Mouse (Mus musculus) heart, postnatal 14 days (tissue): ENCODE results near the gene Ptov1. TPM values are rescaled to one million over a fixed set of nuclear protein-coding genes. Genes with fewer than 3 reads are reported as not detected.
A peak's percentile ranks its signal among the peaks of the same experiment; 100 is the strongest.

ENCODE experiments used
- DNase-seq, 2 experiments: peaks; one replicate each; pipeline ENCODE4 v3.0.0; 2021 to 2022
- intact Hi-C: fragments of 180-260 bp; cut with DNase I; formaldehyde crosslinking; loops from one replicate; pipeline ENCODE4 v1.15.1; 2025
- long read RNA-seq, 2 experiments: library from polyadenylated mRNA; stranded (forward); transcript quantifications; one replicate each; pipeline ENCODE4 v2.0.0; 2021
- total RNA-seq, 2 experiments: library from RNA; stranded (reverse); gene quantifications; 2 replicates each; pipeline ENCODE4 v1.2.3; 2021

Gene Ptov1
- total RNA-seq: 100 to 1,000 TPM; 149 to 160 TPM
- long read RNA-seq, experiment 1, transcript Ptov1-201 (12 exons, 1,883 nt): major isoform, 91 of 255 reads
- long read RNA-seq, experiment 1, partial matches to known transcripts: 14 of 255 reads
- long read RNA-seq, experiment 1, other reads (novel, unspliced or antisense): 148 of 255 reads
- long read RNA-seq, experiment 2, transcript Ptov1-201 (12 exons, 1,883 nt): major isoform, 79 of 220 reads
- long read RNA-seq, experiment 2, partial matches to known transcripts: 9 of 220 reads
- long read RNA-seq, experiment 2, other reads (novel, unspliced or antisense): 131 of 220 reads

DNA sequence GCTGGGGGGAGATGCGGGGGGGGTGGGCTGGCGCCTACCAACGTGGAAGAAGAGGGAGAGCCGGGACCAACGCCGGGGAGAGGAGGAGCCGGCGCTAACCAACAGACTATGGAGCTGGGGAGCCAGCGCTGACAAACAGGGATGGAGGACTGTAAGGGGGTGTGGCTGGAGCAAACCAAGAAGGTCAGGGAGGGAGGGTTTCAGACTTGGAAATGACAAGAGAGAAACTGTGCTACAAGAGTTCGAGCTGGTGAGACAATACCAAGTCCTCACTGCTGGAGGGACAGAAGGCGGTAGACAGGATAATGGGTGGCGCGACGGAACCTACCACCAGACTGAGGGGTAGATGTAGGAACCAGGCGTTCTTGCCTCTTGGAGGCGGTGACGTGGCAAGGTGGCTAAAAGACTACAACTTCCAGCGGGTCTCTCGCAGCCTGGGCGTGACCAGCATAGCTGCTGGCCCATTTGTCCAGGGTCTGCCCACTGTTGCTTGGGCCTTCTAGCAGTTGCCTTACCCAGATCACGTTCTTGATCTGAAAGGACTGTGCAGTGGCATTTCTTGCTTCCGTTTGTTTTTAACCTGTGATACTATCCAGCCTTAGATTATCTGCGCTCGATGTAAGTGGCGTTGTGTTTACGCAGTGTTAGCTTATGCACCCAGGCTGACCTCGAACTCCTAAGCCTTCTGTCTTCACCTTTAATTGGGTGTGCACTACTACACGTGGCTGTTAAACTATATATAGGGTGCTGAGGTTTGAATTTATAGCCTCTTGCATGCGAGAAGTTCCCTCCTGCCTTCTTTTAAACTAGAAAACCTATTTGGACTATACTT lies at the start of gene Ptov1:
Gene Ptov1, minus strand, starts transcription at position 92 of the 832 bp plus-strand sequence.
- DNase-seq: peak; percentile 89
- intact Hi-C loops: no loop called here

DNA sequence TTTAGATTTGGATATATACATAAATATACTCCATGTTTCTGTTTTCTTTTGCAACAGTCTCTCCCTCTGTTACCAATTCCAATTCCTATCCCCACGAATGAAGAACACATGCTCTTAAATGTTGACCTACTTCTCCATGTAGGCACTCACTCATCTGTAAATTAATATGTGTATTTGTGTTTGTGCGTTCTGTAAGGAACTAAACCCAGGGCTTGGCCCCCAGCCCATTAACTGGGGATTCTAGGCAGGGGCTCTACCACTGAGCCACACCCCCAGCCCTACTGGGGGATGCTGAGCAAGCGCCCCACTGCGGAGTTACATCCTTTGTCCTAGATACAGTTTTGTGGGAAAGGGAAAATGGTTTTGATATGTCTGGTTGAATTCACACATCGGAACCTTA lies 49.5 kb upstream of the Ptov1 start:
- intact Hi-C loops: no loop called here
- DNase-seq: no peak

GRCm38 (mm10) chr7:44918219-44918618 lies 48.6 kb upstream of the Ptov1 start:
- no peak for DNase-seq
- intact Hi-C loops: no loop called here

DNA sequence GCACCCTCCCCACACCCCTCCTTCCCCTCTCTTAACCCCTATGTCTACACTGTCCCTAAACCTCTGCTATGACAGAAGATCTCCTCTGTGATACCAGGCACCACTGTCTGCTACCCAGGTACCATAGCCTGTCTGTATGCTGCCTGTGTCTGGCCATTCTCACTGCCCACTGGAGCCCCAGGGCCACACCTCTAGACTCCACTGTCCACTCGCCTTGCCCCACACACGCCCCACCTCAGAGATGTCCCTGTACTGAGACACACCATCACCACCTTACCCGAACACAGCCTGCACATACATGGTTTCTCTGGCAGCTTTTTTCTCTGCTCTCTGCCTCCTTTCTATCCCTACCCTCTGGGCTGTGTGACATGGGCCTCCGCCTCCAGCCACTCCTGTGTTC lies 47.3 kb upstream of the Ptov1 start:
- DNase-seq: no peak
- intact Hi-C loops: no loop called here

DNA sequence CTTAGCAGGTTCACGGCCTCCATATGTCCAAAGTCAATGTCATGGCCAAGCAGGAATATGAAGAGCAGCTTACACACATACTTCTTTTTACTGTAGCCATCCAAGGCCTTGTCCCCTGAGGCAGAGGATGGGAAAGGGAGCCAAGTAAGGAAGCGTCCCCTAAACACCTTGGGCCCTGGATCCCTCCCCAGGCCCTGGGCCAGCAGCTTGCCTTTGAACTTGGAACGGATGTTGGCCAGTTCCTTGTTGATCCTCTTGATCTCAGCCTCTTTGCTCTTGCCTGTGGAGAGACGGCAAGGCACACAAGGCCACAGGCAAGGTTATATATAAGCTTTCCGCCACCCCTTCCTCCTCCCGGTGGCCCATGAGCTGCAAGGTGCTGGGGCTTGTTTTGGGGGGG lies 46.6 kb upstream of the Ptov1 start:
- no peak for DNase-seq
- intact Hi-C loops: no loop called here

DNA sequence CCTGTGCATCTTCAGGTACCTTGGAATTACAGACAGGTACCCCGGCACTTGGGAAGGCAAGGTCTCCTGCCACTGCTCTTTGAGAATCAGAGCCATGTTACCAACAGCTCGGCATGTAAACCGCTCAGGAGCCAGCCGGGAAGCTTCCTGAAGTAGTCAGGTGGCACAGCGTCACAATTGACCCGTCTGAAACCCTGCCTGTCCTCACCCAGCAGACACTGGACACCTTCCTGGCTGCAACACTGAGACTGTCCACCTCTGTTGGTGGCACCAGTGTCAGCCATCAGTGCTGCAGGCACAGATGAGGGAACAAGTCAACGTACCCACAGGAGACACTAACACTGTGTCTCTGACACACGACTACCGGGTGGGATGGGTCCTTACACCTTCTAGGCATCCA lies 45.7 kb upstream of the Ptov1 start:
- intact Hi-C loops: no loop called here
- no peak for DNase-seq

- no peak for DNase-seq
- intact Hi-C loops: no loop called here
Observed at GRCm38 (mm10) chr7:44914396-44914795, 44.8 kb upstream of the Ptov1 start.

DNA sequence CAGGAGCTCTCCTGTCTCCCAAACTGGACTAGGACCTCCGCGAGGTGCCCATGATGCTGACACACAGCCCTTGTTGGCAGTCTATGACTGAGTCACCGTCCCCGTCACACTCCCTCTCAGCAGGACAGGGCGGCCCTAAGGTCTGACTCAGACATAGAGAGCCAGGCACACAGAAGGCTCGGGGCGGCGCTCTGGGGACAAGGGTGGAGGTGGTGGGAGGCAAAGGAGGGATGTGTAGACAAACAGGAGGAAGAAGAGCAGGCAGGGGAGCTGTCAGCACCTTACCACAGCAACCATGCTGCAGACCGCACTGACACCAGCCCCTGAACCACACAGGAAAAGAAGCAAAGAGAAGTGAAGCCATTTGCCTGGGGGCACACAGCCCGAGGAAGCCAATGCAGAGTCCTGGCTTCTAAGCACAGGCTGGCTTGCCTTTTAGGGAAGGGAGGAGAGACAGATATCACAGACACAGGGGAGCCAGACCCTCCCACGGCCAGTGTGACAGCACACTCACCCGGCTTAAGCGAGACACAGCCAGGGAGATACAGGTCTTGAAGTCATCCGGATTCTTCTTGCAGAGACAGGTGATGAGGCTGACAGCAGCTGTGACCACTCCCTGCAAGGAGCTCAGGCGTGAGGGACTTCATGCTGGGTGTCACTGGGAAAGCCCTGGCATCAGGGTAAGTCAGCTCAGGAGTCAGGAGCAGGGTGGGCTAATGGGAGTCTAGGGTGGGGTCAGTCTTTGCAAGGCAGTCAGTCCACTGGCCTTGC lies 39.3 kb upstream of the Ptov1 start:
- DNase-seq: no peak
- intact Hi-C loops: no loop called here

- DNase-seq: no peak
- intact Hi-C loops: no loop called here
Observed at GRCm38 (mm10) chr7:44905430-44905829, 35.8 kb upstream of the Ptov1 start.

- intact Hi-C loops: no loop called here
- no peak for DNase-seq
Observed at GRCm38 (mm10) chr7:44901230-44901722, 31.7 kb upstream of the Ptov1 start.

DNA sequence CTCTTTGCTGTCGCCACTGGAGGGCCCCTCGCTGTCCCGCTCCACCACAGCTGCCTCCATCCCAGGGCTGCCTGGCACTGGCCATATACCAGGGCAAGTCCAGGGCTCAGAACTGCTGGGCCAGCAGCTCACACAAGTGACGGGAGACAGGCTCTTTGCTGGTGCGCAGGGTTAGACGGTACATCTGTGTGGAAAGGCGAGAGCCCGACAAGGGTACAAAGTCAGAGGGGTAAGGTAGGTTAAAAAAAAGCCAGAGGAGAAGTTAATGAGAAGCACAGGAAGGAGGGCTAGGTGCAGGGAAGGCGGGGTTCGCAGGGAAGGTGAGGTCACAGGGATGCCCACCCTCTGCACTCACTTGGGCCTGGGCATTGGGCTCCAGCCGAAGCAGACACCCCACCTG lies 31.0 kb upstream of the Ptov1 start:
- intact Hi-C loops: no loop called here
- no peak for DNase-seq

GRCm38 (mm10) chr7:44898607-44899006 lies 29.0 kb upstream of the Ptov1 start:
- intact Hi-C loops: loop anchor here (5.0 kb wide), 1 partner anchor 54 kb away; no protein-coding TSS in a partner anchor
- DNase-seq: peak in 1 of 2 experiments; percentile 46

- DNase-seq: peak in 1 of 2 experiments; percentile 47
- intact Hi-C loops: loop anchor here (5.0 kb wide), 1 partner anchor 56 kb away; no protein-coding TSS in a partner anchor
Observed at GRCm38 (mm10) chr7:44896499-44896898, 26.9 kb upstream of the Ptov1 start.

- peak; percentile 87 to 91 for DNase-seq
- intact Hi-C loops: loop anchor here (5.0 kb wide), 1 partner anchor 56 kb away; no protein-coding TSS in a partner anchor
Observed at GRCm38 (mm10) chr7:44895593-44896434, 26.2 kb upstream of the Ptov1 start, which contains the start of gene Fuz. TSS of gene Fuz (plus strand) at chr7:44896079.

GRCm38 (mm10) chr7:44895206-44895592 lies 25.6 kb upstream of the Ptov1 start:
- intact Hi-C loops: loop anchor here (5.0 kb wide), 1 partner anchor 57 kb away; no protein-coding TSS in a partner anchor
- DNase-seq: no peak

- DNase-seq: no peak
- intact Hi-C loops: no loop called here
Observed at GRCm38 (mm10) chr7:44894175-44894574, 24.6 kb upstream of the Ptov1 start.

GRCm38 (mm10) chr7:44893197-44893596 lies 23.6 kb upstream of the Ptov1 start:
- intact Hi-C loops: no loop called here
- DNase-seq: no peak

- intact Hi-C loops: no loop called here
- DNase-seq: peak; percentile 89 to 90
Observed at GRCm38 (mm10) chr7:44892276-44892921, 22.8 kb upstream of the Ptov1 start, which contains the start of gene Med25. TSS of gene Med25 (minus strand) at chr7:44892712.

DNA sequence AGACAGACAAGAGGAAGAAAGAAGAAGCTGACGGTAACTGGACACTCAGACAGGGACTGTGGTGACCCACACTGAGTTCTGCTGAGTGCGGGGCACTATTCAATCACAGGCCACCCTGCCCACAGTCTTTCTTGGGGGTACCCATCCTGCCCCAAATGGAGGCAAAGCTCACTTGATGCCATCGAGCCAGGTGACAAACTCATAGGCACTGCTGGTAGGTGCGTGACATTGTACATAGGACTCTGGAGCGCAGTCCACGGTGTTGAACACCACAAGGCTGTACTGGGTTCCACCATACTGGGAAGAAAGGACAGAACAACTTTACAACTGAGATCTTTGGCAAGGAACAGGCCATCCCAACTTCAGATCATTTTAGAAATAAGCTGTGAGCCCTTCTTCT lies 22.0 kb upstream of the Ptov1 start:
- no peak for DNase-seq
- intact Hi-C loops: no loop called here
